Mouse (Mus musculus): ENCODE measurements around the gene BC030499. TPM values are rescaled to one million over a fixed set of nuclear protein-coding genes. Genes with fewer than 3 reads are reported as not detected.

The BC030499 gene
- polyA plus RNA-seq, 1 experiment = 2.4 TPM

DNA sequence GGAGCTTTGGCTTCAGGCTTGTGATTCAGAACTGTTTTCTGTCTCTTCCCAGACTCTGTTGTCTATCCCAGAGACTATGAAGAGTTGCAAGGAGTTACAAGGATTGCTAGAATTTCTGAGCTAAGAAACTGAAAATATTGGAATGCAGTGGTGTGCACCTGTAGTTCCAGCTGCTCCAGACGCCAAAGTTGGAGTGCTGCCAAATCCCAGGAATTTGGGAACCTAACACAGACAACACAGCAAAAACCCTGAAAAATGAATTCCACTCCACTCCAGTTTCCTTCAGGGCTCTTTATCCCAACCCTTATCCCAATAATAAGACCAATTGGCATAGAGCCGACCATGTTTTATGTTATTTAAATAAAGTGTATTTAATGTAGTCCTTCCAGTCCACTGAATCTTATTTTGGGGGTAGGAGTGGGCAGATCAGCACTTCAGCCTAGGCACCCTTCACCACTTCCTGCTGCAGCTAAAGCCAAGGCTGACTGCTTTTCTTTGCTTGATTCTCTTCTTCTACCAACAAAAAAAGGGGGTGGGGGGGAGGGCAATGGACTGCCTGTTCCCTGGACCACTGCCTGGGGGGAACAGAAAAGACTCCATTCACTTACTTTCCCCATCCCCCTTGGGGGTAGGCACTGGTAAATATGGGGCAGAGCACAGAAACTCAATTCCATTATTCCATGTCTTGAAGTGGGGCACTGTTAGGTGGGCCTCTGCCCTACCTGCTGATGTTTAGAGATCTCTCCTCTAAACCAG lies 31.6 kb downstream of the BC030499 start:
- TF ChIP-seq CTCF (IDR thresholded peaks at IDR 0.05; ENCODE audit: control insufficient read depth, insufficient read depth, low read length) = no peak
- TF ChIP-seq POLR2A (IDR thresholded peaks at IDR 0.05; ENCODE audit: borderline replicate concordance, control insufficient read depth, low read depth, low read length) = no peak
- Histone ChIP-seq H3K27ac (ENCODE audit: control insufficient read depth, insufficient read depth, low read depth, low read length, poor library complexity) (no peak overlapping the region), H3K4me3 (replicated peaks; ENCODE audit: control insufficient read depth, low read depth, low read length) (no peak overlapping the region), H3K4me1 (ENCODE audit: control insufficient read depth, insufficient read depth, low read length) (peaks cover 4% of the 10 kb centered on the region; the same call in 1 of the 2 replicates)
- 76% methylated on average over 2 of the region's 2 CpGs for WGBS

DNA sequence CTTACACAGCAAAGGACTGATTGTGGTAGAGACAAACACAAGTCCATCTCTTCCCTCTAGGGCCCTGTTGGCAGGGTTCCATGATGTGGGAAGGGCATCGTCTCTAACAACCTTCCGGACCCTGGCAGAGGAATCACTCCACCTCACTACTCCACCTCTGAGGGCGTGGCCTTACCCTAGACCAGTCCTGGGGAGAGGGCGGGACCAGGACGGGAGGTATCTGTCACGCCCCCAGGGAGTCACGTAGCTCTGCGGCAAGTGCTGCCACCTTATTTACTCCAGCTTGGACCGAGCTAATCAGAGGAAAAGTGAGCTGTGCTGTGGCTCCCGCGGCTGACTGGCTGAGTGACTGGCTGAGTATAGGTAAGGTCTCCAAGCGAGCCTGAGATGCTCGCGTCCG lies 32.2 kb downstream of the BC030499 start, which contains the start of gene Aldoc:
Gene Aldoc, plus strand, starts transcription at position 109 of the 400 bp plus-strand sequence.
- peak within 1 kb of the TSS; percentile 15 for H3K4me3 ChIP-seq (replicated peaks; ENCODE audit: control insufficient read depth, low read depth, low read length)
- TF ChIP-seq POLR2A (IDR thresholded peaks at IDR 0.05; ENCODE audit: borderline replicate concordance, control insufficient read depth, low read depth, low read length) = no peak
- no peak for TF ChIP-seq CTCF (IDR thresholded peaks at IDR 0.05; ENCODE audit: control insufficient read depth, insufficient read depth, low read length)
- no peak within 1 kb of the TSS for H3K27ac ChIP-seq (ENCODE audit: control insufficient read depth, insufficient read depth, low read depth, low read length, poor library complexity)
- H3K4me1 ChIP-seq (ENCODE audit: control insufficient read depth, insufficient read depth, low read length) = peaks cover 4% of the 10 kb centered on the region; the same call in 1 of the 2 replicates
- WGBS = 6% methylated on average over 15 of the region's 15 CpGs

DNA sequence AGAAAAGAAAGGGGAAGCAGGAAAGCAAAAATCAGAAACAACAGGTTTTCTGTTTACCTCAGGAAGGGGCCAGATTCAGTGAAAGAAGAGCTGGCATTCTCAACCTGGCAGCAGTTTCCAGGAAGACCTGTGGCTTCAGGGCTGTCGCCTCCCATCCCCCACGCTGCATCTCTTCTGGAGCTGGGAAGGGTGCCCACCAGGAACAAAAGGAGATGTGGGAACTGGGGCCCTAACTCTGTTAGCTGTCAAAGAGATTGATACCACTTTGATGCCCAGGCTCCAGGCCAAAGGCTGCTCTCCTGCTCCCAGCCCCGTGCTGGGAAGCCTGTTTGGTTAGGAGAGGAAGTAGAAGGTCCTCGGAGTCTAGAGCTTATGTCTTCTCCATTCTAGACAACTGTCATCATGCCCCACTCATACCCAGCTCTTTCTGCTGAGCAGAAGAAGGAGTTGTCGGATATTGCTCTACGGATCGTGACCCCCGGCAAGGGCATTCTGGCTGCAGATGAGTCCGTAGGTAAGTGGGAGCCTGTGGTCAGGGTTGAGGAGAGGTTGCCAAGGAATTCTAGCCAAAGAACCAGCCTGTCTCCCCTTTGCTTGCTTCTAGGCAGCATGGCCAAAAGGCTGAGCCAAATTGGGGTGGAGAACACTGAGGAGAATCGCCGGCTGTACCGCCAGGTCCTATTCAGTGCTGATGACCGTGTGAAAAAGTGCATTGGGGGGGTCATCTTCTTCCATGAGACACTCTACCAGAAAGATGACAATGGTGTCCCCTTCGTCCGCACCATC lies 33.6 kb downstream of the BC030499 start:
- no peak overlapping the region for H3K4me3 ChIP-seq (replicated peaks; ENCODE audit: control insufficient read depth, low read depth, low read length)
- WGBS = 82% methylated on average over 15 of the region's 15 CpGs

DNA sequence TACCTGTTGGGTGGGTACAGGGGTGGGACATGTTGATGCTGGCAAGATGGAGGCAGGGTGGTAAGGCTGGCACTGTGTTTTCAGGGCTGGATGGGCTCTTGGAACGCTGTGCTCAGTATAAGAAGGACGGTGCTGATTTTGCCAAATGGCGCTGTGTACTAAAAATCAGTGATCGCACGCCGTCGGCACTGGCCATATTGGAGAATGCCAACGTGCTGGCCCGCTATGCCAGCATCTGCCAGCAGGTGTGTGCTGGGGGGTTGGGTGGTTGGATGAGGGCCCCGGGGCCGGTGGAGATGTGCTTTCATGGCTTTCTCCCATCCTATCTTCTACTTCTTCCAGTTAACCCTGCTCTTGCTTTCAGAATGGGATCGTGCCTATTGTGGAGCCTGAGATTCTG lies 34.3 kb downstream of the BC030499 start:
- peaks cover 4% of the 10 kb centered on the region; the same call in 1 of the 2 replicates for H3K4me1 ChIP-seq (ENCODE audit: control insufficient read depth, insufficient read depth, low read length)
- whole genome bisulfite sequencing = 93% methylated on average over 12 of the region's 12 CpGs
- no peak overlapping the region for H3K4me3 ChIP-seq (replicated peaks; ENCODE audit: control insufficient read depth, low read depth, low read length)
- no peak for TF ChIP-seq CTCF (IDR thresholded peaks at IDR 0.05; ENCODE audit: control insufficient read depth, insufficient read depth, low read length)
- TF ChIP-seq POLR2A (IDR thresholded peaks at IDR 0.05; ENCODE audit: borderline replicate concordance, control insufficient read depth, low read depth, low read length) = no peak
- no peak overlapping the region for H3K27ac ChIP-seq (ENCODE audit: control insufficient read depth, insufficient read depth, low read depth, low read length, poor library complexity)

More for the DNA sequence above, 33.6 kb downstream of the BC030499 start:
- TF ChIP-seq POLR2A (IDR thresholded peaks at IDR 0.05; ENCODE audit: borderline replicate concordance, control insufficient read depth, low read depth, low read length) (no peak), CTCF (IDR thresholded peaks at IDR 0.05; ENCODE audit: control insufficient read depth, insufficient read depth, low read length) (no peak)
- Histone ChIP-seq H3K4me1 (ENCODE audit: control insufficient read depth, insufficient read depth, low read length) (peaks cover 4% of the 10 kb centered on the region; the same call in 1 of the 2 replicates), H3K27ac (ENCODE audit: control insufficient read depth, insufficient read depth, low read depth, low read length, poor library complexity) (no peak overlapping the region)

DNA sequence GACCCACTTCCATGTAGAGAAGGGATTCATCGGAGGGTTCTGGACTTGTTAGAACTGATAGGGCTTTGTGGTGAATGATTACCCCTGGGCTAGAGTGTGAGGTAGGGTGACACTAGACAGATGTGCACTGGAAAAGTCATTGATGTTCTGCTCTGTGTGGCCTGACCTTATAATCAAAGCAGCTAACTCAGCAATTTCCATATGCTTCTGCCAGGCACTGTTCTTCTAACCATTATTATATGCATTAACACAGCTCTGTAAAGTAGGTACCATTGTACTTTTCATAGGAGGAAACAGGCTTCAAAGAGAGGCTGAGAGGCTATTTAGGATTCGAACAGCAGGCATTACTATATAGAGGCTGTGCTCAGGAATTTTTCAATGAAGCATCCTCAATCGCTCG lies 36.6 kb downstream of the BC030499 start:
- H3K4me1 ChIP-seq (ENCODE audit: control insufficient read depth, insufficient read depth, low read length) = peaks cover 4% of the 10 kb centered on the region; the same call in 1 of the 2 replicates
- H3K27ac ChIP-seq (ENCODE audit: control insufficient read depth, insufficient read depth, low read depth, low read length, poor library complexity) = no peak overlapping the region
- no peak overlapping the region for H3K4me3 ChIP-seq (replicated peaks; ENCODE audit: control insufficient read depth, low read depth, low read length)
- 92% methylated on average over 4 of the region's 4 CpGs for WGBS
- TF ChIP-seq CTCF (IDR thresholded peaks at IDR 0.05; ENCODE audit: control insufficient read depth, insufficient read depth, low read length) (no peak), POLR2A (IDR thresholded peaks at IDR 0.05; ENCODE audit: borderline replicate concordance, control insufficient read depth, low read depth, low read length) (no peak)

DNA sequence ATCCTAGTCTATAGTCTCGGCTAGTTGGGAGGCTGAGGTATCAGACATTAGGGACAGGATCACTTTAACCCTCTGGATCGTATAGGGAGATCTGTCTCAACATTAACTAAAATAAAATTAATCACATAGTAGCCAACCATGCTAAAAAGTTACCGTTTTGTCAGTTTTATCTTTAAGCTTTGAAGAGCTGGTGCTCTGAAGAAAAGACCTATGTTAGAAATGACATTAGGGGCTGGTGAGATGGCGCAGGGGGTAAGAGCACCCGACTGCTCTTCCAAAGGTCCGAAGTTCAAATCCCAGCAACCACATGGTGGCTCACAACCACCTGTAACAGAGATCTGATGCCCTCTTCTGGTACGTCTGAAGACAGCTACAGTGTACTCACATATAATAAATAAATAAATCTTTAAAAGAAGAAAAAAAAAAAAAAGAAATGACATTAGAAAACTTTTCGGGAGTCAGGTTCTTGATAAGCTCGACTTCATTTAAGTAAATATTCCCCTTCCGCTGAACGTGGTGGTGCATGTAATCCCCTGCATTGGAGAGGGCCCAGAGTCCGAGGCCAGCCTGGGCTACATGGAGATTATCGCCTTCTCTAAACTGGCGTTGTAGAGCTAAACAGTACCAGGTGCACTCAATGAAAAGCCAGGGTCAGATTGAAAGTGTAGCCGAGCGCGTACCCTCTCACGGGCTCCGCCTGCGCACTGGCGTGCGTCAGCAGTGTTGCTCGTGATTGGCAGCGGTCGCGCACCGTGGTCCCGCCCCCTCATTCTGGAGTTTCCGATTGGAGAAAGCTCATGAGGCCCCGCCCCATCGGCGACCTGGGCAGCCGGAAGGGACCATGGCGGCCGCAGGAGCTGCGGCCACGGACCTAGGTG lies 37.2 kb downstream of the BC030499 start, which contains the start of gene Pigs:
Gene Pigs, plus strand, starts transcription at position 782 of the 878 bp plus-strand sequence.
- peaks cover 2% of the 10 kb centered on the region; the same call in 1 of the 2 replicates for H3K4me1 ChIP-seq (ENCODE audit: control insufficient read depth, insufficient read depth, low read length)
- H3K27ac ChIP-seq (ENCODE audit: control insufficient read depth, insufficient read depth, low read depth, low read length, poor library complexity) = peak within 1 kb of the TSS; percentile 37
- WGBS = 8% methylated on average over 37 of the region's 37 CpGs
- H3K4me3 ChIP-seq (replicated peaks; ENCODE audit: control insufficient read depth, low read depth, low read length) = peak within 1 kb of the TSS; percentile 95
- TF ChIP-seq CTCF (IDR thresholded peaks at IDR 0.05; ENCODE audit: control insufficient read depth, insufficient read depth, low read length) = no peak
- peak; percentile 68; the same call in 1 of the 2 replicates for TF ChIP-seq POLR2A (IDR thresholded peaks at IDR 0.05; ENCODE audit: borderline replicate concordance, control insufficient read depth, low read depth, low read length)

DNA sequence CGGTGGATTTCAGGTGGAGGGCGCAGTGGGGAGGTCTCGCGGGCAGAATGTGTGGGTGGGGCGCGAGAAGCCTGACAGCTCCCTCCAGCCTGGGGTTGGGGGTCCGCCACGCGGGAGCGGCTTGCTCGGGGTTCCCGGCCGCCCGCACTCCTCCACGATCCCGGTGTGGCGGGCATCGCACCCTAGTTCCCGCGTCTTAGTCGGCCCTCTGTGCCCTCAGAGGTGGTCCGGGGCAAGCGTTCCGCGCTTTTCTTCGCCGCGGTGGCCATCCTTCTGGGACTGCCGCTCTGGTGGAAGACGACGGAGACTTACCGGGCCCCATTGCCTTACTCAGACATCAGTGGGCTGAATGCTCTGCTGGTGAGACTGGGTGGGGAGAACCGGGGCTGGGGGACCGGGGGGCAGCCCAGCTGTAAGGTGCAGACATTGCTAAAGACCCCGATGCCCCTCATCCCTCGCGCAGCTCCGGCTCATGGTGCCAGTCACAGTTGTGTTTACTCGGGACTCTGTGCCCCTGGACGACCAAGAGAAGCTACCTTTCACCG lies 37.9 kb downstream of the BC030499 start:
- no peak for TF ChIP-seq POLR2A (IDR thresholded peaks at IDR 0.05; ENCODE audit: borderline replicate concordance, control insufficient read depth, low read depth, low read length)
- no peak for TF ChIP-seq CTCF (IDR thresholded peaks at IDR 0.05; ENCODE audit: control insufficient read depth, insufficient read depth, low read length)
- H3K27ac ChIP-seq (ENCODE audit: control insufficient read depth, insufficient read depth, low read depth, low read length, poor library complexity) = peak overlapping the region; percentile 37
- peak overlapping the region; percentile 95 for H3K4me3 ChIP-seq (replicated peaks; ENCODE audit: control insufficient read depth, low read depth, low read length)
- WGBS = under 1% methylated on average over 41 of the region's 41 CpGs
- H3K4me1 ChIP-seq (ENCODE audit: control insufficient read depth, insufficient read depth, low read length) = no peaks in the 10 kb centered on the region; the same call in 1 of the 2 replicates

Data from bone marrow, adult 2 months (tissue).